Mouse (Mus musculus) testis, adult 2 months (tissue): ENCODE results near the gene Unc13d. TPM values are rescaled to one million over a fixed set of nuclear protein-coding genes. Genes with fewer than 3 reads are reported as not detected.

Source experiments
- H3K27ac ChIP-seq: fragments of 200-500 bp; 2 replicates; pipeline ENCODE4 v1.5.1; 2012; ENCODE audit warnings: low read depth, low read length; ENCODE audit not compliant: control insufficient read depth, insufficient read depth
- H3K27me3 ChIP-seq: fragments of 200-500 bp; 2 replicates; pipeline ENCODE4 v1.6.1; 2012; ENCODE audit warnings: mild to moderate bottlenecking, low read length, moderate library complexity; ENCODE audit not compliant: control insufficient read depth, insufficient read depth
- H3K36me3 ChIP-seq: fragments of 200-500 bp; 2 replicates; pipeline ENCODE4 v1.6.1; 2012; ENCODE audit warnings: mild to moderate bottlenecking, low read length; ENCODE audit not compliant: control insufficient read depth, insufficient read depth
- H3K4me1 ChIP-seq: fragments of 200-500 bp; 2 replicates; pipeline ENCODE4 v1.6.1; 2012; ENCODE audit warnings: low read length; ENCODE audit not compliant: control insufficient read depth, insufficient read depth
- H3K4me3 ChIP-seq: fragments of 200-500 bp; 2 replicates; pipeline ENCODE4 v1.5.1; 2012; ENCODE audit warnings: low read depth, mild to moderate bottlenecking, low read length, moderate library complexity, mixed read lengths; ENCODE audit not compliant: control insufficient read depth
- CTCF ChIP-seq: fragments of 200-500 bp; IDR thresholded peaks from 2 replicates; pipeline ENCODE4 v1.5.1; 2012; ENCODE audit warnings: low read depth, mild to moderate bottlenecking, inconsistent platforms, low read length, moderate library complexity; ENCODE audit not compliant: control insufficient read depth, insufficient read depth, insufficient replicate concordance
- POLR2A ChIP-seq: fragments of 200-500 bp; IDR thresholded peaks from 2 replicates; pipeline ENCODE4 v1.6.1; 2012; ENCODE audit warnings: low read depth, mild to moderate bottlenecking, inconsistent platforms, low read length, moderate library complexity; ENCODE audit not compliant: control insufficient read depth
- polyA plus RNA-seq: library from polyadenylated mRNA; depleted of rRNA; stranded (reverse); fragments of >200 nt; gene quantifications from 2 replicates; pipeline ENCODE4 v1.2.3, GENCODE M21; 2012

Unc13d gene
- polyA plus RNA-seq, 1 experiment, result 3.4 TPM

DNA sequence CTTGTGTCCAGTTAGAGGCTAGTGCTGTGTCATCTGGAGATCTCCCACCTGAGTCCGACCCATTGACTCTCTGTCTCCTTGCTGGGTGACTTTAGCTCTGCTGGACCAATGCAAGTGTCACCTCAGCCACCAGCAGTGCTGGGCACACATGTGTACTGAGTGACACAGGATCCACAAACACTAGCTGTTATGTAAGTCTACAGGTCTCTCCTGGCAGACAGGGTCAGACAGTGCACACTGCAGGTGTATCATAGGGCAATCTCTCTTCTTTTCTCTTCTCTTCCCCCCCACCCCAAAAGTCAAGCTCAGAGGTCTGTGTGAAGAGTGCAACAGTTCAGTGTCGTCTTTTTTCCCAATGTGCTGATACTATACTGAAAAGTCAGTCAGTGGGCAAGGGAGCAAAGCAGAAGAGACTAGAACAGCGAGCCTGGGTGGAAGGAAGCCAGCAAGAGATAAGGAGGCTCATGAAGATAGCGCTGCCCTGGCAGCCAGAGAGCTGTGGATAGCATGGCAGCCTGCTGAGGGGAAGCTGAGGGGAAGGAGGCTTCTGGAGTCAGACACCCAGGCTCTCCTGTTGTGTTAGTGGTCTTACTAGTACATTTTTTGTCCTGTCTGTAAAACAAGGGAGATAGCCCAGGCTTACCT is 20.4 kb downstream of the Unc13d start:
- no peak overlapping the region for H3K27ac ChIP-seq
- H3K4me1 ChIP-seq, result no peaks in the 10 kb centered on the region
- no peak overlapping the region for H3K4me3 ChIP-seq
- H3K27me3 ChIP-seq, result no peaks in the 10 kb centered on the region
- TF ChIP-seq POLR2A (no peak), CTCF (no peak)
- peaks cover 1% of the 10 kb centered on the region for H3K36me3 ChIP-seq

DNA sequence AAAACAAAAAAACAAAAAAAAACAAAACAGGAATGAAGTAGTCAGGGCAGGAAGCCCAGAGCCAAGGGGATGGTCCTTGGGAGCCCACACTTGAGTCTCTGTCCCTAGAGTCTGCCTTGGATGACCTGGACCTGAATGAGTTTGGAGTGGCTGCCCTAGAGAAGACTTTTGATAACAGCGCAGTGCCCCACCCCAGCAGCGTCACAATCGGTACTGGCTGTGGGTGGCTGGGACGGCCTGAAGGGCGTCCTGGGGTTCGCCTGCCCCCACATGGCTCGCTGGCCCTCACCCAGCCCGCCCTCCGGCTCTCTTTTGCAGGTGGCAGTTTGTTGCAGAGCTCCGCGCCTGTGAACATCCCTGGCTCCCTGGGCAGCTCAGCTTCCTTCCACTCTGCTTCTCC is 21.9 kb downstream of the Unc13d start:
- Histone ChIP-seq H3K36me3 (peaks cover 4% of the 10 kb centered on the region), H3K4me1 (no peaks in the 10 kb centered on the region), H3K4me3 (no peak overlapping the region), H3K27ac (no peak overlapping the region), H3K27me3 (no peaks in the 10 kb centered on the region)
- TF ChIP-seq CTCF (no peak), POLR2A (no peak)

DNA sequence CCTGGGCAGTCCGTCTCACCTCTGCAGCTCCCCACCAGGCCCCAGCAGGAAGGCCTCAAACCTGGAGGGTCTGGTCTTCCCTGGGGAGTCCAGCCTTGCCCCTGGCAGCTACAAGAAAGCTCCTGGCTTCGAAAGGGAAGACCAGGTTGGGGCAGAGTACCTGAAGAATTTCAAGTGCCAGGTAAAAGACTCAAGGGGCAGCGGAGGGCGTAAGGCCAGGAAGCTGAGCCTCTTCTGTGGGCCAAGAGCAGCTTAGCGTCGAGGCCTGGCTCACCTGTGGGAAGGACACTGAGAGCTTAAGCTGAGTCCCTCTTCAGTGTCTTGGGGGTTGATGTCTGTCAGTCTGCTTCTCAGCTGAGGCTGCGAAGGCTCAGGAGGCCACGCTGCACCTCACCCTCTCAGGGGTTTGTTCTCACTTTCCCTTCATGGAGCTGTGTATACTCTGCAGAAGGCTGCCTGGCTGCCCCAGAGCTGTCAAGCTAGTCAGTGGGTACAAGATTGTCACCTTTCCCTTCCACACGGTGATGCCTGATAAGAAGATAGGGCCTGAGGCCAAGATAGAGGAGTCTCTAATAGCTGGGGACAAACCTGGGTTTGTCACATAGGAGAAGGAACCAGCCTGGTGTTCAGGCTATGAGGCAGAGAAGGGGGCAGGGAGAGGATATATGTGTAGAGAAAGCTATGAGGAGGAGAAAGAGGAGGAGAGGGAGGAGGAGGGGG is 24.1 kb downstream of the Unc13d start:
- no peak overlapping the region for H3K27ac ChIP-seq

DNA sequence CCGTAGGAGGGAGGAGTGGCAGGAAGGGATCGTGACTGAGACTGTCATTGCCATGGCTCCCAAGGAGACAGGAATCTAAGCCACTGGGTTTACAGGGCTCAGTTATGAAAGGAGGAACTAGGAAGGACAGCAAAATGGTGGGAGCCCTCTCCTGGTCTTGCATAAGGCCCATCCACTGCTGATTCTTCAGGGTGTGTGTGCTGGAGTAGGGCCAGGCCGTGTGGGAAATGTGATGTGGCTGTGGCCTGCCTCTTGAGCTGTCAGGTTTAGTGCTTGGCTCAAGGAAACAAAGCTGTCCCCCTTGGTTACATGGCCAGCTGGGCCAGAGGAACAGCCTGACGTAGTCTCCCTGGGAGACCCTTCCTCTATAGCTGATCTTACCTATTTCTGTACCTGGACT is 27.6 kb downstream of the Unc13d start:
- TF ChIP-seq POLR2A, result no peak
- TF ChIP-seq CTCF, result no peak
- no peak overlapping the region for H3K27ac ChIP-seq
- peaks cover 3% of the 10 kb centered on the region for H3K36me3 ChIP-seq
- no peak overlapping the region for H3K4me3 ChIP-seq
- H3K4me1 ChIP-seq, result peaks cover 5% of the 10 kb centered on the region
- no peaks in the 10 kb centered on the region for H3K27me3 ChIP-seq

More for the DNA sequence above, 24.1 kb downstream of the Unc13d start:
- no peaks in the 10 kb centered on the region for H3K27me3 ChIP-seq
- H3K36me3 ChIP-seq, result peaks cover 4% of the 10 kb centered on the region
- TF ChIP-seq POLR2A, result no peak
- no peak for TF ChIP-seq CTCF
- no peaks in the 10 kb centered on the region for H3K4me1 ChIP-seq
- H3K4me3 ChIP-seq, result no peak overlapping the region

DNA sequence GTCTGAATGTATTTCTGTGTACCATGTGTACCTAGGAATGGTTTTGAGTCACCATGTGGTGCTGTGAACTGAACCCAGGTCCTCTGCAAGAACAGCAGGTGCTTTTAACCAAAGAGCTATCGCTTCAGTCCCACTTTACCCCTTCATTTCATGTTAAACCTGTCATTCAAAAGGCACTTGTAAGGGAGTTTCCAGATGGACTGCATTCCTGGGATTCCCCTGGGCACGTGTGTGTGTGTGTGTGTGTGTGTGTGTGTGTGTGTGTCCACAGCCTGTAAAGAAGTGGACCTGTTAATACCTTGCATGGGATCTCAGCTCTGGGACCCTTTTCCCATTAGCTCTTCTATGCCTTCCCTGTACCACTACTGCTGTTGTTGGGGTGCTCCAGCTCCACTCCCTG is 28.2 kb downstream of the Unc13d start:
- Histone ChIP-seq H3K4me1 (peaks cover 5% of the 10 kb centered on the region), H3K36me3 (peaks cover 3% of the 10 kb centered on the region), H3K4me3 (no peak overlapping the region), H3K27me3 (no peaks in the 10 kb centered on the region), H3K27ac (no peak overlapping the region)
- TF ChIP-seq CTCF (no peak), POLR2A (no peak)

DNA sequence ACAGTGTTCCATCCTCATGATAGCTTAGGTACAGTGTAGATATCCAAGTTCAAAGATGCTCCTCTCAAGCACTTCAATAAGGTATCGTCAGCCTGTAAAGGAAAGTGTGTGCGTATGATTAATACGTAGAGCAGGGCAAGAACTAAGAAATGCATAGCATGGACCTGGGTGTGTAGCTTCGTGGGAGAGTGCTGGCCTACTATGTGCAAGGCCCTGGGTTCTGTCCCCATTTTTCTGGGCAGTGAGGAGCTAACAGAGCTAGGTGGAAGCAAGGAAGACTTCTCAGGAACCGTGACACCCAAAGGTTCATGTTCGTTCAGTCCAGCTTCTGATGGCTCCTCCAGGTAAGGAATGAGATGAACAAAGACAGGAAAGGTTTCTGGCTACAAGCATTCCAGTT is 32.6 kb downstream of the Unc13d start:
- Histone ChIP-seq H3K4me1 (peaks cover 5% of the 10 kb centered on the region), H3K36me3 (no peaks in the 10 kb centered on the region; the same call in 1 of the 2 replicates), H3K27me3 (no peaks in the 10 kb centered on the region), H3K4me3 (no peak overlapping the region), H3K27ac (no peak overlapping the region)
- TF ChIP-seq CTCF (no peak), POLR2A (no peak)

DNA sequence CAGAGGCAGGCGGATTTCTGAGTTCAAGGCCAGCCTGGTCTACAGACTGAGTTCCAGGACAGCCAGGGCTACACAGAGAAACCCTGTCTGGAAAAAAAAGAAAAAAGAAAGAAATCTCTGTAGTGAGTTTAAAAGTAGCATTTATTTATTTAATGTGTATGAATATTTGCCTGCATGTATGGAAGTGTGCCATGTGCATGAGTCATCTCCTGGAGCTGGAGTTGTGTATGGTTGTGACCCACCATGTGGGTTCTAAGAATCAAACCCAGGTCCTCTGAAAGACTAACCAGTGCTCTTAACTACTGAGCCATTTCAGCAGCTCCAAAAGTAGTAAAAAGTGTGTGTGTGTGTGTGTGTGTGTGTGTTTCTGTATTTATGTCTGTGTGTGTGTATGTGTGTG is 34.5 kb downstream of the Unc13d start:
- H3K4me1 ChIP-seq, result peaks cover 5% of the 10 kb centered on the region
- no peak for TF ChIP-seq CTCF
- TF ChIP-seq POLR2A, result no peak
- no peaks in the 10 kb centered on the region; the same call in 1 of the 2 replicates for H3K36me3 ChIP-seq

More for the DNA sequence above, 34.5 kb downstream of the Unc13d start:
- Histone ChIP-seq H3K27ac (no peak overlapping the region), H3K4me3 (no peak overlapping the region), H3K27me3 (no peaks in the 10 kb centered on the region)
